Mouse (Mus musculus): ENCODE measurements around the gene Mrps25. TPM values are rescaled to one million over a fixed set of nuclear protein-coding genes. Genes with fewer than 3 reads are reported as not detected.

Mrps25 gene
- polyA plus RNA-seq, 1 experiment = 17.4 TPM

GRCm38 (mm10) chr6:92132021-92132911, 51.6 kb downstream of the Mrps25 start:
- no peak overlapping the region for H3K4me3 ChIP-seq (replicated peaks)
- peaks cover 40% of the 10 kb centered on the region for H3K4me1 ChIP-seq
- H3K9me3 ChIP-seq = no peaks in the 10 kb centered on the region
- H3K27me3 ChIP-seq (replicated peaks) = no peaks in the 10 kb centered on the region
- peaks cover 20% of the 10 kb centered on the region for H3K36me3 ChIP-seq (replicated peaks; ENCODE audit: low read length)
- TF ChIP-seq FLI1 (IDR thresholded peaks at IDR 0.05; ENCODE audit: low read length) = no peak

DNA sequence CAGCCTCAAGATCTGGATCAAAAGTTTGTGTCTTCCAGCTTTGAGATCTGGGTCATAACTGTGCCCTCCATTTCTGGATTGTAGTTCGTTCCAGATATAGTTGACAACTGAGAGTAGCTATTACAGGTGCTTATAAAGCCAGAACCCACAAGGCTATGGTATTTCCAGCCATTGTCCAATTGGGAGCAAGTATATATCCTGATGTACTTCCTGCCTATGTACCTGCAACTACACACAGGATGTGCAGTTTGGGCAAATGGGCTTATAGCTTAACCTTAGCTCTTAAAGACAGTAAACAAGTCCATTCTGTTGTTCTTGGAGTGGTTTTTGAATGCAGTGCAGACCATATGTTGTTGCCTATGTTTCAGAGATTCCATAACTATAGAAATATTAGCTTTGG, 52.4 kb downstream of the Mrps25 start:
- peaks cover 45% of the 10 kb centered on the region for H3K4me1 ChIP-seq
- no peaks in the 10 kb centered on the region for H3K27me3 ChIP-seq (replicated peaks)
- no peak overlapping the region for H3K4me3 ChIP-seq (replicated peaks)
- peaks cover 20% of the 10 kb centered on the region for H3K36me3 ChIP-seq (replicated peaks; ENCODE audit: low read length)
- H3K9me3 ChIP-seq = no peaks in the 10 kb centered on the region
- TF ChIP-seq FLI1 (IDR thresholded peaks at IDR 0.05; ENCODE audit: low read length) (no peak), GATA1 (IDR thresholded peaks at IDR 0.05; ENCODE audit: borderline replicate concordance, low read length) (no peak)

- TF ChIP-seq FLI1 (IDR thresholded peaks at IDR 0.05; ENCODE audit: low read length) (no peak), GATA1 (IDR thresholded peaks at IDR 0.05; ENCODE audit: borderline replicate concordance, low read length) (no peak)
- peak overlapping the region; percentile 53 for H3K4me3 ChIP-seq (replicated peaks)
These were observed 56.9 kb downstream of the Mrps25 start for GRCm38 (mm10) chr6:92126861-92127468.

GRCm38 (mm10) chr6:92124547-92124946, 59.3 kb downstream of the Mrps25 start:
- TF ChIP-seq FLI1 (IDR thresholded peaks at IDR 0.05; ENCODE audit: low read length) (no peak), GATA1 (IDR thresholded peaks at IDR 0.05; ENCODE audit: borderline replicate concordance, low read length) (no peak)
- peaks cover 23% of the 10 kb centered on the region for H3K4me1 ChIP-seq
- H3K36me3 ChIP-seq (replicated peaks; ENCODE audit: low read length) = peaks cover 12% of the 10 kb centered on the region
- no peaks in the 10 kb centered on the region for H3K9me3 ChIP-seq
- no peak overlapping the region for H3K4me3 ChIP-seq (replicated peaks)
- no peaks in the 10 kb centered on the region for H3K27me3 ChIP-seq (replicated peaks)

More at GRCm38 (mm10) chr6:92126861-92127468, 56.9 kb downstream of the Mrps25 start:
- Histone ChIP-seq H3K27me3 (replicated peaks) (no peaks in the 10 kb centered on the region), H3K36me3 (replicated peaks; ENCODE audit: low read length) (peaks cover 12% of the 10 kb centered on the region), H3K4me1 (peaks cover 39% of the 10 kb centered on the region), H3K9me3 (no peaks in the 10 kb centered on the region)

Other genes with a start within 250 kb of the Mrps25 start
- 0.08 and 0.28 TPM in 2 replicates for gene Fgd5, start 205.2 kb downstream of the Mrps25 start, polyA plus RNA-seq (2012; ENCODE audit: insufficient read depth, low replicate concordance)
- 0.64 and 1.1 TPM in 2 replicates for gene Nr2c2, start 92.6 kb downstream of the Mrps25 start, polyA plus RNA-seq (2012; ENCODE audit: insufficient read depth, low replicate concordance)
- 1.3 and 2.2 TPM in 2 replicates for gene Rbsn, start 30.9 kb upstream of the Mrps25 start, polyA plus RNA-seq (2012; ENCODE audit: insufficient read depth, low replicate concordance)
- not detected in 2 replicates for gene Trh, start 60.6 kb upstream of the Mrps25 start, polyA plus RNA-seq (2012; ENCODE audit: insufficient read depth, low replicate concordance)

All from megakaryocyte, embryonic 14.5 days (primary cell).